Mouse (Mus musculus) induced T-regulatory cell, adult 2 months (primary cell): ENCODE measurements around the gene Best3.
"Not testable (repeated sequence)": the region's sequence is repeated elsewhere in the genome, so short reads cannot be mapped to it uniquely, and the experiment has no call there.

Experiments
- DNase-seq: peaks from one replicate; pipeline ENCODE4 v3.0.0-alpha.2; 2012; ENCODE audit warnings: low read depth

Best3 gene

DNA sequence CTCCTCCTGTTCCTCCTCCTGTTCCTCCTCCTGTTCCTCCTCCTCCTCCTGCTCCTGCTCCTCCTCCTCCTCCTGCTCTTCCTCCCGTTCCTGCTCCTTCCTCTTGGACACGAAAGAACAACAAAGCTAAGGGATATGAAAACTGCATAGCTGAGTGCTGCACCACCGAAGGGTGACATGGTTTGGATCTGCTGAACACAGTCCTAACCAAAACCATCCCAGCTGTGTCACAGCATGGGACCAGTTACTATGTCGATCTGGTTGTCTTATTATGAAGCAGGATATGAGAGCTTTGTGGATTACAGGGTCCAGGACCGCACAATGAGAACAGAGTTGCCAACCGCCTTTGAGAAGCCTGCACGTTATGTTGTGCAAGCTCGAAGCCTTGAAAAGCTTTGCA is 40.1 kb downstream of the Best3 start:
- no peak for DNase-seq

DNA sequence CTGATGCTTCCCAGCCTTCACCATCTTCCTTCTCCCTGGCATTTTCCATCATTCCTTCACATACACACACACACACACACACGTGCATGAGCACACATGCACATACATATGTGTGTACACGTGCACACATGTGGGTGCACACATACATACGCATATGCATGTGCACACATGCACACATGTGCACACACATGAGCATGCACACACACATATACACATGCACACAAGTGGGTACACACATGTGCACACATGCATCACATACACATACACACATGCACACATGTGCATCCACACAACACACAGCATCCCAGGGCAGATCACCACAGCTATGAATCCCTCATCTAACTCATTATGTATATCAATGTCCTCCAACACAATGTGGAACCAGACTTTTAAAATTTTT is 45.0 kb downstream of the Best3 start:
- DNase-seq = no peak

DNA sequence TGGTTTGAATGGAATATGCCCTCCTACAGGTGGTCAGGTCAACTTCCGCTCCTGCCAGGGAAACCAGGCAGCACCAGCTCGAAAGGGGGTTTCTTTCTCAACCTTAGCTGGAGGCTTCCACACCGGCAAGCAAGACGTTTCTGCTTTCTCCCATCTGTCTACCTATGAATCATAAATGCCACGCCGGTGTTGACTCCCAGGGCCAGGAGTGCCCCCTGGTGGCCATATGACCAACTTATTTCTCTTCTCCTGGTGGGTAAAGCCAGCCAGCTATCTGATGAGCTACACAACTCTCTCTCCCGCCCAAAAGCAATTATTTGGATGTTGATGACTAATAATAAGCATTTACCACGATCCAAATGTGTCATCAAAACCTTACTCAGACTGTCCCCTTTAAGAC is 47.7 kb downstream of the Best3 start:
- peak; percentile 85 for DNase-seq

DNA sequence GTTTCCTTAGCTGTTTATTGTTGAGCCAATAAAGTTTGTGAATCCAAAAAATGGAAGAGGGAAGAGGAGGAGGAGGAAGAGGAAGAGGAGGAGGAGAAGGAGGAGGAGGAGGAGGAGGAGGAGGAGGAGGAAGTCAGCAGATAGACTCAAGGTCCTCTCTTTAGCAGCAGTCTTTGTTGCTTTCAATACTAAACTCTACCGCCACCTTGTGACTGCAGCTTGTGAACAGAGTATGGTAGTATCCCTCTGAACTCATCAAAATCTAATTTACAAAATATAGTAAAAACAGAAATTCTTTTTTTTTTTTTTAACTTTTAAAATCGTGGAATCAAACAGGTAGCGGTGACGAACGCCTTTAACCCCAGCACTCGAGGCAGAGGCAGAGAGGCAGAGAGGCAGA is 54.2 kb downstream of the Best3 start:
- DNase-seq = peak; percentile 29

DNA sequence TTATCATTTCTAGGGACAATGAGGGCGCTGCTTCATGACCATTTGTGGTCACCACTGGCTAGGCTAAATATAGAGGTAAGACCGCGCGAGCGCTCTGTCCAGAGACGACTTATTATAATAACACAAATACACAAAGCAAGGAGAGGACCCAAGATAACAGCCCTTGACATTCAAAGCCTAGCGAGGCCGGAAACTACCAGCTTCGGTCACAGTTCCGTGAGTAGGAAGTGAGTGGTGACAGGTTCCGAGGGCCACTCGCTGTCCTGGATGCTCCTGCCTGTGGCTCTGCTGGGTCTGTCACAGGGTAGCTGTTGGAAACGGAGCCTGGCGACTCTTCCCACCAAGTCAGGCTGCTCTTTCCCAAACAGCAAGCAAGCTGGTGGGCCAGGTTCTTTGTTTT is 56.2 kb downstream of the Best3 start:
- DNase-seq = no peak

- DNase-seq = not testable (repeated sequence)
Measured at GRCm38 (mm10) chr10:117043497-117044166, 57.5 kb downstream of the Best3 start.

DNA sequence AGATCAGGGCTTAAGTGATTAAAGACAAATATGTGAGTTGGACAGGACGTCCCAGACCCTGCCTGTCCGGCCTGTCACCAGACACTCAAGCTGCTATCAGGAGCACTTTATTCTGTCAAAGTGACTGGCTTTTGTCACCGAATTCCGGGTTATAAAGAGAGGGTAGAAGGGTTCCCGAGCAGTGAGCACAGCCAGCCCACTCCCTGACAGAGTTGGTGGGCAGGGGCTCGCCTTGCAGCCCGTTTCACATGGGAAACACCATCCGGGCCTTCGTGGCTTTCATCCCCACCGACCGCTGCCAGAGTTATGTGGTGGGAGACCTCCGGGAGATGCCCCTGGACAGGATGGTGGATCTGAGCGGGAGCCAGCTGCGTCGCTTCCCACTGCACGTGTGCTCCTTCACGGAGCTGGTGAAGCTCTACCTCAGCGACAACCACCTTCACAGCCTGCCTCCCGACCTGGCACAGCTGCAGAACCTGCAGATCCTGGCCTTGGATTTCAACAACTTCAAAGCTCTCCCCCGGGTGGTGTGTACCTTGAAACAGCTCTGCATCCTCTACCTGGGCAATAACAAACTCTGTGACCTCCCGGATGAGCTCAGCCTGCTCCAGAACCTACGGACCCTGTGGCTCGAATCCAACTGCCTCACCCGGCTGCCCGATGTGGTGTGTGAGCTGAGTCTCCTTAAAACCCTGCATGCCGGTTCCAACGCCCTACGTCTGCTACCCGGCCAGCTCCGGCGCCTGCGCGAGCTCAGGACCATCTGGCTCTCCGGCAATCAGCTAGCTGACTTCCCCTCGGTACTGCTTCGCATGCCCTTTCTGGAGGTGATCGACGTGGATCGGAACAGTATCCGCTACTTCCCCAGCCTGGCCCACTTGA is 59.3 kb downstream of the Best3 start, which contains the start of gene Lrrc10:
Gene Lrrc10, plus strand, starts transcription at position 167 of the 882 bp plus-strand sequence.
- no peak for DNase-seq

DNA sequence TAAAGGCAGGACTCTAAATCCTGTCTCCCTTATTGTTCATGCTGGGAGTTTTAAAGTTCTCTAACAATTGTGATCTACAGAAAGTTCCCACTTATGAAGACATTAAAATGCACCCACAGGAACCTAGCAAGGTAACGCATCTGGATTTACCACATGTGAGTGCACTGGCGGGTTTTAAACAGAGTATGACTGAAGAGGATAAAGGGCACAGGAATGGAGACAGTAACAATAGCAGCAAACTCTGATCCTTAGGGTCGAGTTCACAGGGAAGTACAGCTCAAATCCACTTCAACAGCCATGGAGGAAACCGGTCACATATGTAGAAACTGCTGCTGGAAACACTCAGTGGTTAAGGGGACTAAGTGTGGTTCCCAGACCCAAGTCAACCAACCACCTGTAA is 63.1 kb downstream of the Best3 start:
- no peak for DNase-seq

GRCm38 (mm10) chr10:117049961-117050597 is 64.0 kb downstream of the Best3 start:
- no peak for DNase-seq

GRCm38 (mm10) chr10:117055668-117056067 is 69.6 kb downstream of the Best3 start:
- DNase-seq = no peak

DNA sequence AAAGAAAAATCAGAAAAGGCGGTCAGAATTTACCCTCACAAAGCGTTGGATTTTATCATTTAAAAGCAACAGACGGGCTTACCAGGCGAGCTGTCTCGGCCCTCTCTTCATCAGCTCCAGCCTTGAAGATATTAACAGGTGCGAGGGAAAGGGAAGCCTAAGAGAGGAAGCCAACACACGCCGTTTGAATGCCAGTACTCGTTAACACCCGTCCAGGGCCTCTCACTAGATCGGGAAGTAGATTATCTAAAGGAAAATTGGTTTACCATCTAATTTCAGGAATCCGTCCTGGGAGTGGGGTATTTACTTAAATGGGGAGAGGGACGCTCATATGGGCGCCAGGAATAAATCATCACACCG is 76.8 kb downstream of the Best3 start:
- DNase-seq = no peak

- DNase-seq = peak; percentile 99
Measured at GRCm38 (mm10) chr10:117063254-117064021, 77.3 kb downstream of the Best3 start, which contains the start of gene Cct2. TSS of gene Cct2 (minus strand) at chr10:117063814.

- no peak for DNase-seq
Measured at GRCm38 (mm10) chr10:117064076-117064475, 78.0 kb downstream of the Best3 start.

DNA sequence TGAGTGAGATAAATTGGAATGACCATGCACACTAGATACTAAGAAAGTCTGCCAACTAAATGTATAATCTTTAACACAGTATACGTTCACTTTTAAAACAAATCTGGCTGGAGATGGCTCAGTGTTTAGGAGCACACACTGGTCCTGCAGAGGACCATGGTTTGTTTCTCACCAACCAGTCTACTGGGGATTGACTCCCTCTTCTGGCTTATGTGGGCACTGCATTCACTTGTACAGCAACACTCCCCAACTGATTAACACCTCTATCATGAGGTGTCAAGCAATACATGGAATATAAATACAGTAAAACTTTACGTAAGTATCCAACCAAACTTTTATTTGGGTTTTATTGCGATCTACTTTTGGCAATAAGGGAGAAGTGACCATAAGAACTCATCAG is 83.0 kb downstream of the Best3 start:
- DNase-seq = no peak

GRCm38 (mm10) chr10:117072191-117072888 is 86.2 kb downstream of the Best3 start:
- DNase-seq = no peak

- no peak for DNase-seq
Measured at GRCm38 (mm10) chr10:117073176-117073575, 87.1 kb downstream of the Best3 start.
